Mouse (Mus musculus): ENCODE data around the gene Add2.

Add2 gene

DNA sequence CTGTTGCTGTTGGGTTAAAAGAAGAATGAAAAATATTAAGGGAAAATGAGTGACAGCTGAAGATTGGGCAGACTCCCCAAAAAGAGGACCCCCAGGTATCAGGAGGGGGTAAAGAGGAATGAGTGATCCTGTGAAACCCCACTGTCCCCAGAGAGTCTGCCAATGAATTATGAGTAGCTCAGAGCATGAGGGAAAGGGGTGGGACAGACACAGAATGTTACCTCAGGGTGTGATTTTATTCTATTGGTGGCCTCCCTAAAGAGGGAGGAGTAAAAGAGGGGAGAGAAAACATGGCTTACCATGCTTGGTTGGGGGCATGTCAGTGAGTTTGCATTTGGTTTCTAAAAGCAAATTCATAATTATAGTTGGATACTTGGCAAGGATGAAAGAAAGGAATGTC, 50.8 kb downstream of the Add2 start:
- DNase-seq (ENCODE audit: low spot score), result no peak

DNA sequence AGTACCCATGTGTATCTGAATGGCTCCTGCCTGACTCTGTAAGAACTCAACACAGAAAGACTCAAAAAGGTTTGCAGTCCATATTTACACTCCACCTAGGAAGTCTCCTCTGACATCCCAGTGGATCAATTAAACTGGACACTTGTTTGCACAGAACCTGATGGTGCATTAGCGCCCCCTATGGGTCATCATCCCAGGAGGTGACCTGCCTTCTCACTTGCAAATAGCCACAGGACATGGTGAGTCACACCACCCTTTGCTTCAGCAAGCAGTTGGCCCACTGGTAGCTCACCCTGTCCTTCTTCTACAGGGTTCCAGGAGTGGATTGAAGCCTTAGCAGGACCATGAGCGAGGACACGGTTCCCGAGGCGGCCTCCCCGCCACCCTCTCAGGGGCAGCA, 57.0 kb downstream of the Add2 start:
- DNase-seq (ENCODE audit: low spot score), result no peak

DNA sequence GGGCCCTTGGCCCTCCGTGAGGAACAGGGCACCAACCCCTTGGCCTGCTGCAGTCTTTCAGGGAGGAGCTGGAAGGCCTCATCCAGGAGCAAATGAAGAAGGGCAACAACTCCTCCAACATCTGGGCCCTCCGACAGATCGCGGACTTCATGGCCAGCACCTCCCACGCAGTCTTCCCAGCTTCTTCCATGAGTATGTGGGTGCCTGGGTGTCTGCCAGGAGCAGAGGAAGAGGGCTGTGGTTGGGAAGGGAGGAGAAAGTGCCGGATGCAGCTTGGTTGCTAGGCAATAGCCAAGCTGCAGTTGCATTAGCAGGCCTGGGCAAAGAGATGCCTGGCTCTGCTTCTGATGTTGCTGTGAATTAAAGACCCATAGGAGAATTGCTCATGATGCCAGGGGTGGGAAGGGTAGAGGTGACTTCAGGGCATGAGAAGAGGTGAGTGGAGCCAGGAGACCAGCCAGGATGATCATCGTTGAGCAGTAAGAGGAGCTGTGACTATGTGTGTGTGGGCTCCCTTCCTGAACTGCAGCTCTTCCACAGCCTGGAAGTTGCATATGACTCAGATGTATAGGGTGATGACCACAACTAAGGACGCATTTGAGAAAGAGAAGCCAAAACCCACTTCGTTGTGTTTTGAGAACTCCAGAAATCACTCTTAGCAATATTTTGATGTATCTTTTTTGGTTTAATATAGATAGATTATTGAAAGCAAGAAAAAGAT, 58.5 kb downstream of the Add2 start:
- peak; percentile 77 for DNase-seq (ENCODE audit: low spot score)

DNA sequence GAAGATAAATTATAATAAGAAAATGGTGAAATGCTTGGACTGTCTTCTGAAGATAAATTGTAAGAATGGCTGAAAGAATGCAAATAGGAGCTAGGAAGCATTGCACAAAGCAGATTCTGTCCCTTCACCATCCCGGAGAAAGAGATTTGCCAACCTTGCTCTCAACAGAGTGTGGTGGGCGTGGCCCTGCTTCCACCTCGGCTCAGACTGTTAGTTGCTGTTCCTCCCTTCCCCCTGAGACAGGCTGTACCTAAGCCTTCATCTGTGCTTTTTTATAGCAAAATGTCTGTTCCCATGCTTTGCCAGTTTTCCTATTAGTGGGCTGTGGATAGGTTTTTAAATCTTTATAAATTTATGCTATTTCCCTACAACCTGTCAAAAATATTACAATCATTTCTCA, 59.3 kb downstream of the Add2 start:
- peak; percentile 51 for DNase-seq (ENCODE audit: low spot score)

DNA sequence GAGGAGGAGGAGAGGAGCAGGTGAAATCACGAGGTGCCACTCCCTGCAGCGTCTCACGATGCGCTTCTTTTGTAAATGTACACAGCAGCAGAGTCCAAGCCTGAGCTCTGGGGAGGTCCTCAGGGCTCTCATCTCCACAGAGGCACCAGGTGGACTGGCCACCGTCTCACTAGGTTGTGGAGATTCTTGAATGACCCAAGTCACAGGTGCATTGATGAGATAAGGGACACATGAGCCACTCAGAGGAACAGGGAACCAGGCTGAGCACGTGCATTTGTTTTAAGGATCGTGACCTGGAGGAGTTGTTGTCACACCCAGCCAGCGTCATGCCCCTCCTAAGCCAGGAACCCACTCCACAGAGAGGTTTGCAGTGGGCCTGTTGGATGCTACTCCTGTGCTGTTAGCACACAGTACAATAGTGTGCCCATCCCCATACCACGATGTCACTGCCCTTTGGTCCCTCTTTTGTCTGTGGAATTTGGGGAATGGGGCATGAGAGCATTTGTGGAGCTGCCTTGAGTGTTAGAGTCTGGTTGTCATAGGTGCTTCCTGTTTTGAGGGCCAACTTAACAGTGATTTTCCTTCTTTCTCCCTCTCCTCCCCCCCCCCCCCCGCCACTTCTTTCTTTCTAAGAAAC, 65.8 kb downstream of the Add2 start:
- no peak for DNase-seq (ENCODE audit: low spot score)

DNA sequence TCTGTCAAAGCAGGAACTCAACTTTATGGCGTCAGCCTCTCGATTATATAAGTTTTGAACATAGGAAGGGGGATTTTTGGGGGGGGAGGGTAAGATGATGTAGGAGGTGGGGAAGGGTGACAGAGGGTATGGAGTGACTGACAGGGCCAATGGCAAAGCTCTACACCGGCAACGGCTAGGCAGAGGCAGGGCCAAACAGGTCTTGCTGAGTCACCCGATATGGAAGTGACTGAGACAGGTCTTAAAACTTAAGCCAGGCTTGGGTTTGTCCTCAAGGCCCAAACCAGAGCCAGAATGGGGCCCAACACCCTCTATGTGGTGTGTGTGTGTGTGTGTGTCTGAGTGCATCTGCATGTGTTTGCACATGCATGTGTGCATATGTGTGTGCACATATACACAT, 67.0 kb downstream of the Add2 start:
- DNase-seq (ENCODE audit: low spot score), result no peak

DNA sequence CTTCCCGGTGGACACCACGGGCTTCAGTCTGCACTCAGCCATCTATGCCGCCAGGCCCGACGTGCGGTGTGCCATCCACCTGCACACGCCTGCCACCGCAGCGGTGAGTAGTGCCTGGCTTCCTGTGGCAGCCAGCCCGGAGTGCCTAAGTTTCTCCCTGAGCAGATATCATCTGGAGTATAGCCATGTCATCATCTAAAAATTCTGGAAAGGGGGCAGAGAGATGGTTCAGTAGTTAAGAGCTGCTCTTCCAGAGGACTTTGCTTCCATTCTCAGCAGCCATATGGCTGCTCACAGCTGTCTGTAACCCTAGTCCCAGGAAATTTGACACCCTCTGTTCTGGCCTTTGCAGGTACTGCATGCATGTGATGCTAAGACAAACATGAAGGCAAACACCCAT, 68.3 kb downstream of the Add2 start:
- DNase-seq (ENCODE audit: low spot score), result no peak

DNA sequence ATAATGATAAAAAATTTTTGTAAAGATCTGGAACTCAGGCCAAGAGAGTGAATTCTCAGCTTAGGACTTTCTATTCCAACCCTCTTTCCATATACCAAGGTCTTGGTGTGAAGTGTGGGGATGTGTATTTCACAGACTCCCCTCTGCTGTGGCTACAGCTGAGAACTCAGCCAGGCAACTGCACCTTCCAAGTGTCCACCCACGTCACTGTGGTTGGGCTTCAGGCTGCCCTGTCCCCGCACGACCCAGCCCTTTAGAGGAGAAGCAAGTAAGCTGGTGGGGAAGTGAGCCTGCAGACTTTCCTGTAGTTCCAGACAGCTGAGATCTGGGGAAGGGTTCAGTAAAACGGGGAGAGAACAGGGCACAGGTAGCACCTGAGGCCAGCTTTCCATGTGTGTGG, 68.7 kb downstream of the Add2 start:
- DNase-seq (ENCODE audit: low spot score), result no peak

DNA sequence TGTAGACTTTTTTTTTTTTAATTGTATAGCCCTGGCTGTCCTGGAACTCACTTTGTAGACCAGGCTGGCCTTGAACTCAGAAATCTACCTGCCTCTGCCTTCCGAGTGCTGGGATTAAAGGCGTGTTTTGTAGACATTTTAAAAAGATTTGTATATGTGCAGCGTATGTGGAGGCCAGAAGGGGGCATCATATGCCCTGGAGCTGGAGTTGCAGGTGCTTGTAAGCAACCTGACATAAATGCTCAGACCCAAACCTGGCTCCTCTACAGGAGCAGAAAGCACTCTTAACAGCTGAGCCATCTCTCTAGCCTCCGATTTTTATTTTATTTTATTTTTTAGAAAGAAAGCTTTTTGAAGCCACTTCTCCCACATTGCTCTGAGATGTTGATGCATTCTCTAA, 70.5 kb downstream of the Add2 start:
- no peak for DNase-seq (ENCODE audit: low spot score)

DNA sequence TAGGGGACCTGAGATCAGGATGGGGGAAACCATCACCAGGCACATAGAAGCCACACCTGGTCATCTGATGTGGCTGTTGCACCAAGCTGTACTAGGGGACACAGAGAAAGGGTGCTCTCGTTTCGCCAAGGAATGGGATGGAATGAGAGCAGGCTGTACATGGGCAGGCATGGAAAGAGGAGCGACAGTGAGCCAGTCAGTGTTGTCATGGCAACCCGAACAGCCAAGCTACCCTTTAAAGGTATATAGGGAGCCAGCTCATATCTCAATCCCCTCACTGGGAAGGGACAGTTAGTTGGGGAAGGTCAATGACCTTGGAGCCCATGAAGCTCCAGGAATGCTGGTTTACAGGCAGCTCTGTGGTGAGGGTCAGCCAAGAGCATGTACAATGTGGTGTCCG, 73.0 kb downstream of the Add2 start:
- DNase-seq (ENCODE audit: low spot score), result no peak

DNA sequence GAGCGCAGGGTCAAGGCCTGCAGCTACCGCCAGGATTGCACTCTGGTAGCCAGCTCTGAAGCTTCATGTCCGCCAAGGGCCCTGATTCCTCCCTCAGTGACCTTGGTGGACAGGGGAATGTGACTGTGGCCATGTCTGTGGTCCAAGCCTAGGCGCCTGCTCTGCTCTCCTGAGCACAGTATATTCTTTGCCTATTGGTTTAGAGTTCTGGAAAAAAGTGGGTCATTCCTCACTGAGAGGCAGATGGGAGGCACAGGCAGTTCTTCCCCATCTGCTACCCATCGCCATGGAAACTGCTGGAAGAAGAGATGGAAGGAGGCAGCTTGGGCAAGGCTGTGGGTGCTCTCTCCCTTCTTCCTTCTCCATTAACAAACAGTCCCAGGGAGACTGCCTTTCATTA, 74.4 kb downstream of the Add2 start:
- peak; percentile 83 for DNase-seq (ENCODE audit: low spot score)

DNA sequence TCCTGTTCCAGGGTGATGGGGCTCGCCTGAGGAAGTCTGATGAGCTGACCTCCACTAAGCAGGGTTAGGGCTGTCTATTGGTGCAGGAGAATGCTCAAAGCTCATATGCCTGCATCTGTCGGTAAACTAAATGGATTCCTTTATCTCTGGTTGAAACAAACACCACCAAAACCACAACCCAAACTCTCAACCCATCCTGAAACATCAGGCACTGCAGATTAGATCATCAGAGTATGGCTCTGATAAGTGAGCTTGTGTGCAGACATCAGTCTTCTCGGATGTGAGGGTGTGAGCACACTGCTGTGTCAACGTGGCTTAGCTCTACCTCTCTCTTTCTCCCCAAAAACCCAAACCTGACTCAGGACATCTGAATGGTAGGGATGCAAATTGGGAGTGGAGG, 75.1 kb downstream of the Add2 start:
- DNase-seq (ENCODE audit: low spot score), result no peak

DNA sequence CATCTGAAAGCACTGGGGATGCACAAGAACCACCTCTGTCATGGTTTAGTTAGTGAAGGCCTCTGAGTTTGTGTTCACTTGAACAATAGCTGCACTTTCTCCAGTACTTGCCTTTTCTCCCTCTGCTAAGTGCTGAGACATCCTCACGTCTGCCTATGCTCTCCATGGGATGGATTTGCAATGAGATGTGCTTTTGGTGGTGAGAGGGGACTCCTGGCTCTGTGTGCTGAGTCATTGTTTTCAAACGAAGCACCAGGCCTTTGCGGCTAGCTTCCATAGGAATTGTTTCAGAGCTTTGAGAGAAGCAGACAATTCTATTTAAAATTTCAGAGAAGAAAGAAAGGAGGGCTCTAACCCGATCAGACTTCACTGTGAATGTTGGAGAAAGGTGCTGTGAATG, 76.2 kb downstream of the Add2 start:
- DNase-seq (ENCODE audit: low spot score), result no peak

DNA sequence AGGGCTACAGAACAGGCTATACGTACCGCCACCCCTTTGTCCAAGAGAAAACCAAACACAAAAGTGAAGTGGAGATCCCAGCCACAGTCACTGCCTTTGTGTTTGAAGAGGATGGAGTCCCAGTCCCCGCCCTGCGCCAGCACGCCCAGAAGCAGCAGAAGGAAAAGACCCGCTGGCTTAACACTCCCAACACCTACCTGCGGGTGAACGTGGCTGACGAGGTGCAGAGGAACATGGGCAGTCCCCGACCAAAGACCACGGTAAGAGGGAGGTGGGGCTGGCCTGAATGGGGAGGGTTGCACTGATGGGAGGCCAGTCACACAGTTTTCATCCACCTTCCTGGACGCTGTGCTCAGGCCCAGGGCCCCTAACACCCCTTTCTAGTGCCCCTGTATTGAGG, 77.6 kb downstream of the Add2 start:
- no peak for DNase-seq (ENCODE audit: low spot score)

DNA sequence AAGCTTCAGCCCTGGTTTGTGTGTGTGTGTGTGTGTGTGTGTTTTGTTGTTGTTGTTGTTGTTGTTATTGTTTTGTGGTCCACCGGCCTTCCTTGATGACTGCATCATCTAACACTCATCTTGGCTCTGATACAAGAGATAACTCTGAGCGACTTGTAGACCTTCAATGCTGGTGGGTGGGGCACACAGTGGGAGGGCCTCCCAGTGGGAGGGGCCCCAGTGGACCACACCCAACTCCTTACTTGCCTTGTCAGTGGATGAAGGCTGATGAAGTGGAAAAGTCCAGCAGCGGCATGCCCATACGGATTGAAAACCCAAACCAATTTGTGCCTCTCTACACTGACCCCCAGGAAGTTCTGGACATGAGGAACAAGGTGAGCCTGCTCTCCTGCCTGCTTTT, 78.6 kb downstream of the Add2 start:
- DNase-seq (ENCODE audit: low spot score), result no peak

DNA sequence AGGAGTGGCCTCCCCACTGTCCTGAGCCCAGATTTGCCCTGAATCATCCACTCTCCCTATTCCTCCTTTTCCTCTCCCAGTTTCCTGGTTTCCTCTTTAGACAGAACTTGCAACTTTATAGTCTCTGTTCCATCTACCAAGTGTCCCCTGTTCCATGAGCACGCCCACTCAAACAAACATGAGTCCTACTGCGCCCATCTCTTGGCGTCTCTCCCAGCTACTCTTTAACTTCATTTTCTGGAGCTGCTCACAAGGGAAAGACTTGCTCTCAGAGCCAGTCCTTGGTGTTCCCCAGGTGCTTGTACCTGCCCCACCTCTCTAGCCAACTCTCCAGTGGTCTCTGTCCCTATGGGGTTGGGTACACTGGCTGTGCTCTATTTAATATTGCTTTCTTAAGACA, 87.4 kb downstream of the Add2 start:
- no peak for DNase-seq (ENCODE audit: low spot score)

DNA sequence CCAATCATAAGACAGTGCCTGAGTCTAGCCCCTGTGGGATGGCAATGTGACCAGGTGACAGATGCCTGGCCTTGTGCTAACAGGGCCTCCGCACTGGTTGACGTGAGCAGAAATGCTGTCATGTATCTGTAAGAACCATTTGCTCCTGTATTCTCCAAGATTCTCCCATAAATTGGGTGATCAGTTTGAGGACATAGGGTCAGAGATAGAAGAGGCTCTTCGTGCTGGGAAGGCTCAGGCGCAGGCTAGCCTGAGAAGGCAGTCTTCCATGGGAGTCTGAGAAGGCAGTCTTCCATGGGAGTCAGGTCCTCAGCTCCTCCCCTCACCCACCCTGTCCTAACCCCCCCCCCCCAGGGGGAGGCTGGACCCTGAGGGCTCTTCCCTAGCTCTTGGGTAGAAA, 94.6 kb downstream of the Add2 start:
- DNase-seq (ENCODE audit: low spot score), result no peak

DNA sequence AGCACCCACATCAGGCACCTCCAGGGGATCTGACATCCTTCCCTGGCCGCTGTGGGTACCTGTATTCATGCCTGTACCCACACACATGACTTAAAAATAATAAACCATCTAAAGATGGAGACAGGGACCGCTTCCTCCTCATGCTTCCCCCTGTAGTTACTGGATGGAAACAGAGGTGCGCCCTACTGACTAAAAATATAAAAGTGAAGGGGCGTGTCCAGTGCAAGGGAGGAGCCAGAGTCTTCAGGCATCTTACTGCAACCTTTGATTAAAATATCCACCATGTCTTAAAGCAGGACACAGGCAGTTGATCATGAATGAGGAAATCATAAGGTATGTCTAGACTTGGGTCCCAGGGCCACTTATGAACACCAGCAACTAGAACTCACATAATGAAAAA, 97.3 kb downstream of the Add2 start:
- no peak for DNase-seq (ENCODE audit: low spot score)

DNA sequence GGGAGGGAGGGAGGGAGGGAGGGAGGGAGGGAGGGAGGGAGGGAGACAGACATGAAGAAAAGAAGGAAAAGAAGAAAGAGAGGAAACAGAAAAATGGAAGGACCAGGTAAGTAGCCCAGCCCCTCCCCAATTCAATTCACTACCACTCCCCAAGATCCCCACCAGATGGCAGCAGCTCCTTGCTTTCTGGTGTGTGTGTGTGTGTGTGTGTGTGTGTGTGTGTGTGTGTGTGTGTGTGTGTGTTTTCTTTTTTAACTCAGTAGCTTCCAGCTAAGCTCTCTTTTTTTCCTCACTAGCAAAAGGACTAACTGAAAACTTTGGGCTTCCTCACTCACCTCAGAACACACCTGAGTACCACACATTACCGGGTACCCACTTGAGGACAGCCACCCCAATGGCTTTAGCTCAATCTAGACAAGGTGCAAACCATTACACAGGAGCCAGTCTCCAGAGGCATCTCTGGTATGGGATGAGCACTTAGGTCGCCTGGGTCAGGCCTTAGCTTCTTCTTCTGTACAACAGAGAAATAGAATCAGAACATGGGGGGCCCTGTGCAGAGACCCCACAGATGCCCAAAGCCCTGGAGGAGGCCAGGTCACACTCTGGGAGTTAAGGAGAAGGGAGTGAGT, 98.6 kb downstream of the Add2 start:
- no peak for DNase-seq (ENCODE audit: low spot score)

DNA sequence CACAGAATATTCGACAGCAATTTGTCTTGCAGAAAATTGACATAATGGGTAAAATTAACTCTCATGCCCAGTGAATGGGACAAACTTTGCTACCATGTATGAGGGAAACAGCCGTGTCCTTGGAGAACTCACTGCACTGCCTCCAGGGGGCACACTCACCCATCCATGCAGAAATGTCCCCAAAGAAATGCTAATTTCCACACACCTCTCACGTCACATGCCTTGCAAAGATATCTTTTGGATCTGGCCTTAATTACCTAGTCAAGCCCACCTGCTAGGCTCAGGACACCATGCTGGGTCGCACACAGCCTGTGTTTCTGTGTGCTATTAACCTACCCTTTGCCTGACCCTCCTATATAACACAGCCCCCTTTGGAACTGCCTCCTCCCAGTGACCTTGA, 100.0 kb downstream of the Add2 start:
- DNase-seq (ENCODE audit: low spot score), result no peak

DNA sequence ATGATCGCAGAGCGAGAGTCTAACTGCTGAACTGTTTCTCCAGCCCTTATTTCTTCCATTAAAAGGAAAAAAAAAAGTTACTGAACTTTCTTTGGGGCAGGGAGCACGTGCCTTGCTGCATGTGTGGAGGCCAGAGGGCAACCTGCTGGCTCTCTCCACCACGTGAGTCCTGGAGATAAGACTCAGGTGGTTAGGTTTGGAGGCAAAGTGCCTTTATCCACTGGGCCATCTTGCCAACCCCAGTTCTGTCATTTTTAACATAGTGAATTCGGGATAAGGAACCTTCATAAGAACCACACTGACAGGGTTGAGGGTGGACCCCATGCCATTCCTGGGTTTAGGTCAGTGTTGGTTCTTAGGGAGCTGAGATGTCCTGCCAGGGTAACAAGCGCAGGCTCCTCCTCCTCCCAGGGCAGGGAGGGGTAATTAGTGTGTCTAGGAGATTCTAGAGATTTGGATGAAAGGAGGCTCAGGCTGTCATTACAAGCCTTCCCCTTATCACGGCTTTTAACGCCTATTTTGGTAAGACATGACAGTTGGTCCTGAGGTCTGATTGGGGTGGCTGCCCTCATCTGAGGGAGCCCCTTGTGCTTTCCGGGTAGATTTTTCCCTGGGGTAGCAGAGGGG, 101.5 kb downstream of the Add2 start:
- no peak for DNase-seq (ENCODE audit: low spot score)

DNA sequence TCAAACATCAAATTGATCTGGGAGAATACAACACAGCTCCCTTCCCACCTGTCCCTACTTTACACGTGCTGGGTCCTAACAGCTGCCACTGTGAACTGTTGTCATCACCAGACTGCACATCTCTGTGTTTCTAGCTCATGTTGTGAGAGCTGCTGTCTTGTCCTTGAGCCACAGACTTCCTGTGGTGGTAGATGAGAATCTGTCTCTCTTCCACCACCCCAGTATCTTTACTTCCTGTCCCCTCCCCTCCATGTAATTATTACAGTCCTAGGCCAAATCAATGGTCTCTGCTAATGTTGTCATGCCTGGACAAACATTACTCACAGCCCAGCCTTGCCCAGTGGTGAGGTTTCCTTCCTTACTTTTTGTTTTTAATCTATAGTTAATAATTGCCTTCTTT, 105.4 kb downstream of the Add2 start:
- DNase-seq (ENCODE audit: low spot score), result no peak

DNA sequence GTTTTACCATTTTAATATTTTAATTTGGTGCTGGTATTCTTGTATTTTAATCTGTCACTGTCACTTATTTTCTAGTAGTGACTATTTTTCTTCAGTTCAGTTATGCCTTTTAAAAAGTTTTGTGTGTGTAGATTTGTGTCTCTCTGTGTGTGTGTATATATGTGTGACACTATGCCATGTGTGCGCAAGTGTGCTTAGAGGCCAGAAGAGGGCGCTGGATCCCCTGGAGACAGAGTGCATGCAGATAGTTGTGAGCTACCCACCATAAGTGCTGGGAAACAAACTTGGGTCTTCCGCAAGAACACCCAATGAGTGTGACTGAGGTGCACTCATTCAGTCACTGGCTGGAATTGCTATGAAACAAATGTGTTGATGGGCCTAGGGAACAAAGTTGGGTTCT, 107.7 kb downstream of the Add2 start:
- no peak for DNase-seq (ENCODE audit: low spot score)
